Mouse (Mus musculus): ENCODE results near the gene Tnpo1. TPM values are rescaled to one million over a fixed set of nuclear protein-coding genes. Genes with fewer than 3 reads are reported as not detected.

Gene Tnpo1
- polyA plus RNA-seq (2012; ENCODE audit: insufficient read depth, insufficient read length, missing spikeins): 50.8 and 65.0 TPM in 2 replicates

DNA sequence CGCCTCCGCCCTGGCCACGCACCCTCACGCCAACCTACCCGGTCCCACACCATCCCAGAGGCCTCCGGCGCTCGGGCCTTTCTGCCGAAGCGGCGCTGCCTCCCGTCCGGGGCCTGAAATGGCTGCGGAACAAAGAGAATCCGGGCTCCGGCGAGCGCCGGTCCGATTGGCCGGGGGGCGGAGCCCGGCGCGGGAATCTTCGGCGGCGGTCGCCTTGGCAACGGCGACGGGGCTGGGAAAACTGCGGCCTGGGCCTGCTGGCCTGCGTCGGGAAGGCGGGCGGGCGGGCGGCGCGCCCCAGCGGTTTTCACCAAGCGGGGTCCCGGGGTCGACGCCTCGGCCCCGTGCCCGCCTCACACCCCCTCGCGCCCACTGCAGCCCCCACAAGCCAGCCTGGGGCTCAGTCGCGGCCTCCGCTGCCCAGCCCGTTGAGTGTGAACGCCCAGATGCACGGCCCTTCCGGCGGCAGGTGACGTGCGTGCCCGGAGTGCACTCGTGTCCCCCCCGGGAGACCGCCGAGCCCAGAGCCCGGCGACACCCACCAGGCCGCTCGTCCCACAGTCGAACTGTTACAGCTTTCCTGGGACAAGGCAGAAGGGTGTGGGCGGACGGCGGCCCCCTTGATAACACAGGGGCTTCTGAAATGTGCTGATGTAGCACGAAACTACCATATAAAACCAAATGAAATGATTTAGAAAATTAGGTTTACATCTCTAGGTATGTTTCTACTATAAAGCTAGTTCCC lies at the start of gene Tnpo1:
TSS of gene Tnpo1 (minus strand) at position 172 of the 745 bp plus-strand sequence.
- TF ChIP-seq POLR2A (IDR thresholded peaks at IDR 0.05; ENCODE audit: borderline replicate concordance, low read depth, low read length): no peak
- TF ChIP-seq CTCF (IDR thresholded peaks at IDR 0.05; ENCODE audit: low read depth, low read length): no peak
- Histone ChIP-seq H3K4me3 (ENCODE audit: insufficient read depth, low read length) (peak within 1 kb of the TSS; percentile 67), H3K27ac (ENCODE audit: insufficient read depth, low read depth, low read length) (peak within 1 kb of the TSS; percentile 77), H3K4me1 (ENCODE audit: control insufficient read depth, insufficient read depth, low read length) (peaks cover 5% of the 10 kb centered on the region)

DNA sequence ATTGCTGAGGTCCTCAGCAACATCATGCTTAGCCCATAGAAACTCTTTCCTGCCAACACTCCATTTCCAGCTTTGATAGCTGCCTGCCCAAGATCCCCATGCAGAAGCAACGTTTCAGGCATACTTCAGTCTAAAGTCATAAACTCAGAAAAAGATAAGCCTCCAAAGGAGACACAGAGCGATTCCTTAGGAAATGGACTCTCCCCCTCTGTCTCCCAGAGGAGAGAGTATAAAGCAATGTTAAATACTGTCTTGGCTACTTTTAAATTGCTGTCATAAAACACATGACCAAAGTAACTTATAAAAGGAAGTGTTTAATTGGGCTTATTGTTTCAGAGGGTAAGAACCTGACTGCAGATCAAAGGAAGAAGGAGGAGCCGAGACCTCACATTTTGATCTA lies 45.9 kb upstream of the Tnpo1 start:
- TF ChIP-seq POLR2A (IDR thresholded peaks at IDR 0.05; ENCODE audit: borderline replicate concordance, low read depth, low read length): no peak
- no peak for TF ChIP-seq CTCF (IDR thresholded peaks at IDR 0.05; ENCODE audit: low read depth, low read length)
- no peak overlapping the region for H3K4me3 ChIP-seq (ENCODE audit: insufficient read depth, low read length)
- no peak overlapping the region for H3K27ac ChIP-seq (ENCODE audit: insufficient read depth, low read depth, low read length)
- H3K4me1 ChIP-seq (ENCODE audit: control insufficient read depth, insufficient read depth, low read length): peaks cover 5% of the 10 kb centered on the region

DNA sequence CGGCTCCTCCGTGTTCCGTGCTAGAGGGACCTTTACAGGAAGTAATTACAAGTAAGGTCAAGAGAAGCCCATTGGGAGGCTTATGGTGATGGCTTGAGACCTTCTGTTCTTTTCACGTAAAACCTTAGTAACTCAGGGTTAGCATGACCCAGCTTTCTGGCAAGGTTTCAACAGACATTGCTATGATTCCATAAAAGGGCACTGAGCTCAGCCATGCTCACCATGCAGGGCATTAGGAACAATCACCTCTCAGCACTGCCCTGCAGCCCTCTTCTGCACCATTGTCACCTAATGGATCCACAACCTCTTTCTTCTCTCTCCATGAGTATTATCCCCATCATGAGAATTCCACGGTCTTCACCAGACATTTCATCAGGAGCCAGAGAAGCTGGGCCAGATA lies 45.5 kb upstream of the Tnpo1 start:
- TF ChIP-seq CTCF (IDR thresholded peaks at IDR 0.05; ENCODE audit: low read depth, low read length) (no peak), POLR2A (IDR thresholded peaks at IDR 0.05; ENCODE audit: borderline replicate concordance, low read depth, low read length) (no peak)
- Histone ChIP-seq H3K27ac (ENCODE audit: insufficient read depth, low read depth, low read length) (no peak overlapping the region), H3K4me1 (ENCODE audit: control insufficient read depth, insufficient read depth, low read length) (peaks cover 5% of the 10 kb centered on the region), H3K4me3 (ENCODE audit: insufficient read depth, low read length) (no peak overlapping the region)

DNA sequence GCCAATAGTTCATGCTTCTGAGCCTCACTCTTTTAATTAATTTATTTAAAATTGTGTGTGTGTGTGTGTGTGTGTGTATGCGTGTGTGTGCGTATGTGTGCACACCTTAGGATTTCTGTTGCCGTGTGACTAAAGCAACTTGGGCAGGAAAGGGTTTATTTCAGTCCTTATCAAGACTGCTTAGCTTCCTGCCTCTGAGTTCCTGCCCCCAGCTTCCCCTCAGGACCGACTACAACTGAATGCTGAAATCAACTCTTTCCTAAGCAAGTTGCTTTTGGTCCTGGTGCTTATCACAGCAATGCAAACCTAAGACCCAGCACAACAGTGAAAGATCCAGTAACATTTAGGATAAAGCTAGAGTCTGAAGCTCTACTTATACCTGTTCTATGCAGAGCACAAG lies 42.3 kb upstream of the Tnpo1 start:
- Histone ChIP-seq H3K27ac (ENCODE audit: insufficient read depth, low read depth, low read length) (no peak overlapping the region), H3K4me3 (ENCODE audit: insufficient read depth, low read length) (no peak overlapping the region), H3K4me1 (ENCODE audit: control insufficient read depth, insufficient read depth, low read length) (peaks cover 5% of the 10 kb centered on the region)
- no peak for TF ChIP-seq CTCF (IDR thresholded peaks at IDR 0.05; ENCODE audit: low read depth, low read length)
- no peak for TF ChIP-seq POLR2A (IDR thresholded peaks at IDR 0.05; ENCODE audit: borderline replicate concordance, low read depth, low read length)

DNA sequence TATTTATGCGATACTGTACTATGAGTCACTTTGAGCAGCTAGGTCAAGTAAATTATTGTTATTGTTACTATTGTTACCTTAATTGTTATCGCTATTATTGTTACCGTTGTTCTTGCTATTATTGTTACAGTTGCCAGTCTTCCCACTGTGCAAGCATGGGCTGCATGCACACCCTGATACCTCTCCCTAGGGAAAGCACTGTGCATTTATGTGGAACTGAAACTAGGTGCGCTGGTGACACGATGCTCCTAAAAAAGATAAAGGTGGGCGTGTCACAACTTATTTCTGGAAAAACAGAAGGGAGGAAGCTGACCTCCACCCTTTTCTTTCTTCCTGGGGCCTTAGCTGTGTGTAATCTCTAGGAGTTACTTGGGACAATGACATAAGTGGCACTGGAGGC lies 41.8 kb upstream of the Tnpo1 start:
- peaks cover 5% of the 10 kb centered on the region for H3K4me1 ChIP-seq (ENCODE audit: control insufficient read depth, insufficient read depth, low read length)
- no peak overlapping the region for H3K4me3 ChIP-seq (ENCODE audit: insufficient read depth, low read length)
- TF ChIP-seq CTCF (IDR thresholded peaks at IDR 0.05; ENCODE audit: low read depth, low read length): no peak
- TF ChIP-seq POLR2A (IDR thresholded peaks at IDR 0.05; ENCODE audit: borderline replicate concordance, low read depth, low read length): no peak
- no peak overlapping the region for H3K27ac ChIP-seq (ENCODE audit: insufficient read depth, low read depth, low read length)

DNA sequence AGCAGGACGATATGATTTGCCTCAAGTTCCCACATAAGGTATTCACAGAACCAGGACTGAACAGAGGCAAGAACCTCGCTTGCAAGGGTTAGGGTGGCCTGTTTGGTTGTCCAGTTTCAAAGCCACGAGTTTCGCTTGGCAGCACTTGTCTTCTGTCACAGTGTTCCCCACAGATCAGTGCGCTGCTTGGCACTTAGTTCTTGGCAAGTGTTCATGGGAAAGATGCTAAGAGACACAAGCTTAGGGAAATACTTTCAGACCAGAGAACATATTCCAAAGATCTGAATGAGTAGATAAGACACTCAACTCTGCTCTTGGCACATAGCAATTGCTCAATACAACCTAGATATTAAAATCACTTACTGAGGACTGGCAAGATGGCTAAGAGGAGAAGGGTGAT lies 40.4 kb upstream of the Tnpo1 start:
- TF ChIP-seq POLR2A (IDR thresholded peaks at IDR 0.05; ENCODE audit: borderline replicate concordance, low read depth, low read length) (no peak), CTCF (IDR thresholded peaks at IDR 0.05; ENCODE audit: low read depth, low read length) (no peak)

DNA sequence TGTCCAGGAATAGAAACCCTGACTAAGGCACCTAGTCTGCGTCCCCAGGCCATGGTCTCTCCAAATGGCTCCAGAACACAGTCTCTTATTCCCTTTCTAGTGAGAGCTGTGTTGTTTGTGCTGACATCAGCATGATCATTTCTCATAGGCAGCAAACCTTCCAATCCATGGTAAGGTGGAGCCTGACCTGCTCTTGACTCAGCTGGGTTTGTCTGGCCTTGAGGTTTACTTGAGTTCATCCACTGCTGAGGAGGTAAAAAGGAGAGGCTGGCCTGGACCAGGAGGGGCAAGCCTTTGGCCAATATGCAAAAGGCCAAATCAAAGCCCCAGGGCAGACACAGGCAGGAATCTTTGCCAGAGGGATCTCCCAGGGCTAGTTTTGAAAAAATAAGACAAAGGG lies 37.4 kb upstream of the Tnpo1 start:
- Histone ChIP-seq H3K27ac (ENCODE audit: insufficient read depth, low read depth, low read length) (no peak overlapping the region), H3K4me1 (ENCODE audit: control insufficient read depth, insufficient read depth, low read length) (peaks cover 5% of the 10 kb centered on the region), H3K4me3 (ENCODE audit: insufficient read depth, low read length) (no peak overlapping the region)
- TF ChIP-seq CTCF (IDR thresholded peaks at IDR 0.05; ENCODE audit: low read depth, low read length): no peak
- TF ChIP-seq POLR2A (IDR thresholded peaks at IDR 0.05; ENCODE audit: borderline replicate concordance, low read depth, low read length): no peak

More for the DNA sequence above, 40.4 kb upstream of the Tnpo1 start:
- H3K27ac ChIP-seq (ENCODE audit: insufficient read depth, low read depth, low read length): no peak overlapping the region
- peaks cover 5% of the 10 kb centered on the region for H3K4me1 ChIP-seq (ENCODE audit: control insufficient read depth, insufficient read depth, low read length)
- no peak overlapping the region for H3K4me3 ChIP-seq (ENCODE audit: insufficient read depth, low read length)

DNA sequence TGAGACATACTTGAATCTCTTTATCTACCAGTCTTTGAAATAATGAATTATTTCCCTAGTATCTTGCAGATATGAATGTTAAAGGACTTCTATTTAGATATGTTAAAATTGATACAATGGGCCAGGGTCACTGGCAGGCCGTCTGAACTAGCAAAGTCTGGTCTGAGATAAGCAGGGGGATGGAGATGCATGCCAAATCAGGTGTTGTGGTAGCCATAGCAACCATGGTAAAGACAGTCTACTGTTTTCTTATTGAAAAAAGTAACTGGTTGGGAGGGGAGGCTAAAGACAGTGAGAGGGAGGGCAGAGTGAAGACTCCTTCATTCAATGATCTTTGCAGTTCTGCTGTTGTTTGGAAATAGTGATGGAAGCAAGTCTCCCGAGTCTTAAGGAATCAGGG lies 32.0 kb upstream of the Tnpo1 start:
- TF ChIP-seq POLR2A (IDR thresholded peaks at IDR 0.05; ENCODE audit: borderline replicate concordance, low read depth, low read length): no peak
- no peak for TF ChIP-seq CTCF (IDR thresholded peaks at IDR 0.05; ENCODE audit: low read depth, low read length)
- H3K4me1 ChIP-seq (ENCODE audit: control insufficient read depth, insufficient read depth, low read length): peaks cover 24% of the 10 kb centered on the region
- no peak overlapping the region for H3K4me3 ChIP-seq (ENCODE audit: insufficient read depth, low read length)
- no peak overlapping the region for H3K27ac ChIP-seq (ENCODE audit: insufficient read depth, low read depth, low read length)

DNA sequence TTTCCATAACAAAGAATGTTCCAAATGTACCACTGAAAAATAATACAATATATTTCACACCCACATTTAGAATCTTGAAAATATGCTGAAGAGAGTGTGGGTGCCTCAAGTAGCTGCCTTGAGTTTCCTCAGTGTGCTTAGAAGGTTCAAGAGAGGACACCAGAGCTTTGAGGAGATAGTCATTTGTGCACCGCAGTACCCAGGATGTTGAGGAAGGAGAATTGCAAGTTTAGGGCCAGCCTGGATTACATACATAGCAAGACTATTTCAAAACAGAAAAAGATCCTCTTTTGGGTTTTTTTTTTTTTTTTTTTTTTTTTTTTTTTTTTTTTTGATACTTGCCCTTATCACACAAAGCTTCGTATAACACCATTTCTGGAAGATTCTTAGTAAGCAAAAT lies 30.0 kb upstream of the Tnpo1 start:
- TF ChIP-seq CTCF (IDR thresholded peaks at IDR 0.05; ENCODE audit: low read depth, low read length) (no peak), POLR2A (IDR thresholded peaks at IDR 0.05; ENCODE audit: borderline replicate concordance, low read depth, low read length) (no peak)
- Histone ChIP-seq H3K4me1 (ENCODE audit: control insufficient read depth, insufficient read depth, low read length) (peaks cover 24% of the 10 kb centered on the region), H3K27ac (ENCODE audit: insufficient read depth, low read depth, low read length) (no peak overlapping the region), H3K4me3 (ENCODE audit: insufficient read depth, low read length) (no peak overlapping the region)

DNA sequence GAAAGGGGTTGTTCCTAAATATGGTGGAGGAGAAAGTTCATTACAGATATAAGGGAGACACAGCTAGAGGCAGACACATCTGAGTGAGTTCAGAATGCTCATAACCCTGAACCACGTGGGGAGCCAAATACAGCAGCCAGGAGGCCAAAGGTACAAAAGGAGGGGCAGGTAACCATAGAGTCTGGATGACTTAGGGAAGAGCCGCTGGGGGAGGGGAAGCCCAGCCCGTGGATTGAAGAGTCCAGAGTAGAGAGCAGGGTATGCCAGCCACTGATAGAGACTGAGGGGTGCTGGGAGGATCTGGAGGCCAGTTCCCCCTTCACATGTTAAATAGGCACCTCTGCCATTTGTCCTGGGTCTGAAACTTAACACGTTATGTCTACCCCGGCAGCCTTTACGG lies 29.5 kb upstream of the Tnpo1 start:
- TF ChIP-seq POLR2A (IDR thresholded peaks at IDR 0.05; ENCODE audit: borderline replicate concordance, low read depth, low read length) (no peak), CTCF (IDR thresholded peaks at IDR 0.05; ENCODE audit: low read depth, low read length) (no peak)
- H3K4me3 ChIP-seq (ENCODE audit: insufficient read depth, low read length): no peak overlapping the region
- no peak overlapping the region for H3K27ac ChIP-seq (ENCODE audit: insufficient read depth, low read depth, low read length)
- peaks cover 24% of the 10 kb centered on the region for H3K4me1 ChIP-seq (ENCODE audit: control insufficient read depth, insufficient read depth, low read length)
